Mouse (Mus musculus) heart, embryonic 11.5 days (tissue): ENCODE measurements around the gene Tpra1. TPM values are rescaled to one million over a fixed set of nuclear protein-coding genes. Genes with fewer than 3 reads are reported as not detected.

Experiments
- ATAC-seq: fragments of 200-750 bp; cut with Nextera tagmentation; replicated peaks from 2 replicates; pipeline ENCODE4 v1.8.0; 2017; ENCODE audit warnings: moderate library complexity; ENCODE audit not compliant: insufficient number of reproducible peaks, low FRiP score, low TSS enrichment
- H3K27ac ChIP-seq: fragments of 300-500 bp; sonication (generic); 2 replicates; pipeline ENCODE4 v1.5.1; 2014; ENCODE audit warnings: mild to moderate bottlenecking, low read depth, low read length
- H3K27me3 ChIP-seq: fragments of 300-500 bp; sonication (generic); 2 replicates; pipeline ENCODE4 v1.6.1; 2014; ENCODE audit warnings: mild to moderate bottlenecking, low read length, mixed read lengths; ENCODE audit not compliant: control insufficient read depth, insufficient read depth
- H3K36me3 ChIP-seq: fragments of 300-500 bp; sonication (generic); 2 replicates; pipeline ENCODE4 v1.6.1; 2014; ENCODE audit warnings: mild to moderate bottlenecking, low read length, moderate library complexity, mixed read lengths; ENCODE audit not compliant: control insufficient read depth, insufficient read depth
- H3K4me1 ChIP-seq: fragments of 300-500 bp; sonication (generic); 2 replicates; pipeline ENCODE4 v1.6.1; 2014; ENCODE audit warnings: low read length; ENCODE audit not compliant: control insufficient read depth, insufficient read depth
- H3K4me2 ChIP-seq: fragments of 300-500 bp; sonication (generic); 2 replicates; pipeline ENCODE4 v1.6.1; 2014; ENCODE audit warnings: mild to moderate bottlenecking, moderate library complexity
- H3K4me3 ChIP-seq: fragments of 300-500 bp; sonication (generic); 2 replicates; pipeline ENCODE4 v1.5.1; 2014; ENCODE audit warnings: low read depth, low read length
- H3K9ac ChIP-seq: fragments of 300-500 bp; sonication (generic); 2 replicates; pipeline ENCODE4 v1.6.1; 2014; ENCODE audit warnings: mild to moderate bottlenecking, low read depth, low read length, moderate library complexity
- H3K9me3 ChIP-seq: fragments of 300-500 bp; sonication (generic); replicated peaks from 2 replicates; pipeline ENCODE4 v1.6.1; 2016; ENCODE audit warnings: low read length; ENCODE audit not compliant: control insufficient read depth
- WGBS: fragments of 180-500 bp; shearing (Covaris S2); extraction: QIAGEN DNeasy Blood & Tissue Kit; methylation state at CpG from one replicate; pipeline ENCODE4 v1.1.7; 2014; ENCODE audit not compliant: insufficient replicate concordance; 5-methylcytosine and 5-hydroxymethylcytosine counted together
- polyA plus RNA-seq: library from polyadenylated mRNA; unstranded; fragments of >200 nt; fragmentation: Nextera tagmentation; extraction: Ambion mirVana; gene quantifications from 2 replicates; pipeline ENCODE4 v1.2.1, GENCODE M21; 2014

Gene Tpra1
- polyA plus RNA-seq, 1 experiment from 2014 or later, result 41.8 TPM

- Histone ChIP-seq H3K4me2 (peak overlapping the region; percentile 75), H3K9ac (peak overlapping the region; percentile 56), H3K27ac (no peak overlapping the region), H3K36me3 (peaks cover 25% of the 10 kb centered on the region), H3K4me3 (peak overlapping the region; percentile 83), H3K9me3 (no peaks in the 10 kb centered on the region), H3K27me3 (no peaks in the 10 kb centered on the region), H3K4me1 (peaks cover 18% of the 10 kb centered on the region)
- no peak for ATAC-seq
- 67% methylated on average over 7 of the region's 7 CpGs for WGBS
Observed at GRCm38 (mm10) chr6:88897246-88897645, 4.8 kb upstream of the Tpra1 start.

GRCm38 (mm10) chr6:88898534-88899048, 3.5 kb upstream of the Tpra1 start, which contains the start of gene Mcm2:
Gene Mcm2, minus strand, starts transcription at chr6:88898780.
- Histone ChIP-seq H3K9ac (peak within 1 kb of the TSS; percentile 91), H3K36me3 (peaks cover 15% of the 10 kb centered on the region), H3K9me3 (no peaks in the 10 kb centered on the region), H3K4me3 (peak within 1 kb of the TSS; percentile 83), H3K4me1 (peaks cover 27% of the 10 kb centered on the region), H3K27me3 (no peaks in the 10 kb centered on the region), H3K27ac (peak within 1 kb of the TSS; percentile 84), H3K4me2 (peak within 1 kb of the TSS; percentile 75)
- WGBS, result under 1% methylated on average over 33 of the region's 33 CpGs
- ATAC-seq, result peak; percentile 79

DNA sequence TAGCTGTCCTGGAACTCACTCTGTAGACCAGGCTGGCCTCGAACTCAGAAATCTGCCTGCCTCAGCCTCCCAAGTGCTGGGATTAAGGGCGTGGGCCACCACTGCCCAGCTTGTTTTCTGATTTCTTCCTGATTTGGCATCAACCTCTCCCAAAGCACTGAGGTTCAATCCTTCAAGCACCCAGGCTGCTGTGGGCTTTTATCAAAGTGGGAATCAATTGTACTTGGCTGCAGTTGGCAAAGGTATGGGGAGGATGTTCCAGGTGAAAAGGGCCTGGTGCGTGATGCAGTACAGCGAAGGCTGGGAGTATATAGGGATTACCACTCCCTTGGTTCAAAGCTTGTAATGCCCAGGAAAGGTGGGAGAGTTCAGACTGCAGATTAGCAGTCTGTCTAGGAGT, 3.0 kb upstream of the Tpra1 start:
- 0 out of 2 replicates have a peak overlapping the region, but pooled peaks have one; percentile 35 for H3K27ac ChIP-seq
- 0 out of 2 replicates have a peak overlapping the region, but pooled peaks have one; percentile 39 for H3K9ac ChIP-seq

GRCm38 (mm10) chr6:88899628-88900027, 2.4 kb upstream of the Tpra1 start:
- no peak overlapping the region for H3K9ac ChIP-seq
- H3K4me1 ChIP-seq, result peaks cover 33% of the 10 kb centered on the region
- no peaks in the 10 kb centered on the region for H3K27me3 ChIP-seq
- WGBS, result 90% methylated on average over 2 of the region's 2 CpGs
- H3K9me3 ChIP-seq, result no peaks in the 10 kb centered on the region
- H3K27ac ChIP-seq, result no peak overlapping the region
- H3K36me3 ChIP-seq, result peaks cover 7% of the 10 kb centered on the region
- no peak for ATAC-seq
- H3K4me2 ChIP-seq, result no peak overlapping the region
- no peak overlapping the region for H3K4me3 ChIP-seq

More for the DNA sequence above, 3.0 kb upstream of the Tpra1 start:
- no peaks in the 10 kb centered on the region for H3K27me3 ChIP-seq
- H3K4me2 ChIP-seq, result peak overlapping the region; percentile 75
- no peak for ATAC-seq
- 62% methylated on average over 4 of the region's 4 CpGs for WGBS
- H3K9me3 ChIP-seq, result no peaks in the 10 kb centered on the region
- peaks cover 12% of the 10 kb centered on the region for H3K36me3 ChIP-seq
- peak overlapping the region; percentile 83; the same call in 1 of the 2 replicates for H3K4me3 ChIP-seq
- H3K4me1 ChIP-seq, result peaks cover 32% of the 10 kb centered on the region

GRCm38 (mm10) chr6:88901471-88901870, 580 bp upstream of the Tpra1 start:
- peaks cover 41% of the 10 kb centered on the region for H3K4me1 ChIP-seq
- peak overlapping the region; percentile 64 for H3K4me3 ChIP-seq
- no peaks in the 10 kb centered on the region for H3K9me3 ChIP-seq
- peak overlapping the region; percentile 80 for H3K4me2 ChIP-seq
- ATAC-seq, result 0 out of 2 replicates have a peak, but pooled peaks have one; percentile 11
- WGBS, result 4% methylated on average over 5 of the region's 5 CpGs
- H3K36me3 ChIP-seq, result no peaks in the 10 kb centered on the region
- H3K27me3 ChIP-seq, result no peaks in the 10 kb centered on the region
- H3K27ac ChIP-seq, result peak overlapping the region; percentile 83
- peak overlapping the region; percentile 71 for H3K9ac ChIP-seq

- 77% methylated on average over 5 of the region's 5 CpGs for WGBS
- H3K4me3 ChIP-seq, result peak overlapping the region; percentile 64
- H3K4me1 ChIP-seq, result peaks cover 34% of the 10 kb centered on the region
- peak overlapping the region; percentile 68 for H3K4me2 ChIP-seq
- H3K27ac ChIP-seq, result no peak overlapping the region
- peaks cover 2% of the 10 kb centered on the region; the same call in 1 of the 2 replicates for H3K36me3 ChIP-seq
- H3K9me3 ChIP-seq, result no peaks in the 10 kb centered on the region
- no peak for ATAC-seq
- no peak overlapping the region; the same call in 1 of the 2 replicates for H3K9ac ChIP-seq
- H3K27me3 ChIP-seq, result no peaks in the 10 kb centered on the region
Observed at GRCm38 (mm10) chr6:88903708-88904107, 1.7 kb downstream of the Tpra1 start.

- WGBS, result 84% methylated on average over 4 of the region's 4 CpGs
- no peak overlapping the region for H3K9ac ChIP-seq
- no peak for ATAC-seq
- H3K4me2 ChIP-seq, result no peak overlapping the region
- H3K27me3 ChIP-seq, result no peaks in the 10 kb centered on the region
- no peak overlapping the region for H3K4me3 ChIP-seq
- H3K9me3 ChIP-seq, result no peaks in the 10 kb centered on the region
- H3K27ac ChIP-seq, result no peak overlapping the region
- H3K4me1 ChIP-seq, result peaks cover 34% of the 10 kb centered on the region
- peaks cover 2% of the 10 kb centered on the region; the same call in 1 of the 2 replicates for H3K36me3 ChIP-seq
Observed at GRCm38 (mm10) chr6:88904456-88904974, 2.5 kb downstream of the Tpra1 start.

DNA sequence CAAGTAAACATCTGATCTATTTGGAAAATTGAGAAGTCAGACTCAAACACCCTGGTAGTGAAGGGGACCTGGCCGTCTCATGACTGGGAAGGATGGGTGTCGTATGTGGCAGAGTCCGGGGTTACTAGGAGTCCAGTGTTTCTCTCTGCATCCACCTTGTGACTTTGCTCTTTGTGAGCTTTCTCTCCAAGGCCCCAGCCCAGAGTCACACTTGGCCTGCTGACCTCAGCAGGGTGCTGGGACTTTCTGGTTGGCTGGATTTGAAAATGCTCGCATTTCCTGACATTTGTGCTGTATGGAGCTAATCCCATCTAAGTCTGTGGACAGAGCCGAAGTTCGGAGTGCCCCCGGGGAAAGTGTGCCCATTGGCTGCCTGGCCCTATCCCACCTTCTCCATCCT, 3.0 kb downstream of the Tpra1 start:
- ATAC-seq, result no peak
- Histone ChIP-seq H3K4me2 (no peak overlapping the region), H3K4me1 (peaks cover 34% of the 10 kb centered on the region), H3K27ac (no peak overlapping the region), H3K27me3 (no peaks in the 10 kb centered on the region), H3K4me3 (no peak overlapping the region), H3K36me3 (peaks cover 3% of the 10 kb centered on the region), H3K9ac (no peak overlapping the region), H3K9me3 (no peaks in the 10 kb centered on the region)
- 89% methylated on average over 7 of the region's 7 CpGs for WGBS
